Comparison of ENCODE assay signal across 11 mouse cellular contexts in genomic region chr17:27960128-27961111, GRCm38 (mm10). TPM values are rescaled to one million over a fixed set of nuclear protein-coding genes. Genes with fewer than 3 reads are reported as not detected.
DNase-seq lines count a peak whose midpoint lies in the region; ATAC-seq lines count a peak whose summit lies in the region.
"Had no signal": no experiment of that assay in that cellular context is flagged by ENCODE, and none has a peak within 500 bp of the region (broad histone marks: within the 10 kb centered on the region; RNA-seq: fewer than 3 reads in every experiment).

No protein-coding gene starts in this region.

- DNase-seq in heart, postnatal 36 days, result no peak
- DNase-seq in right cerebral cortex, adult 18-20 months, result peak; percentile 85
- no peak for DNase-seq in right cerebral cortex, postnatal 10 days (ENCODE audit: low spot score in 2 of 2)
- peak; percentile 68 for DNase-seq in hindlimb bud, embryonic 11.5 days (ENCODE audit: extremely low spot score, low read depth, low spot score)
- DNase-seq in ovary, postnatal 10 days (ENCODE audit: low spot score), result no peak
- DNase-seq in heart, adult 9 months (ENCODE audit: low spot score in 2 of 2), result no peak
- no peak for DNase-seq in thymus, adult 18-20 months
- DNase-seq: adrenal gland, postnatal 14 days had no signal

- peaks cover 24% of the 10 kb centered on the region for H3K4me1 ChIP-seq in heart, embryonic 13.5 days

- no peaks in the 10 kb centered on the region for H3K36me3 ChIP-seq in heart, embryonic 13.5 days
- H3K36me3 ChIP-seq: lung, embryonic 15.5 days had no signal

- intact Hi-C loops in heart, postnatal 36 days (cut with DNase I), result no loop called here

- no peaks in the 10 kb centered on the region for H3K27me3 ChIP-seq in heart, embryonic 13.5 days (replicated peaks)
- H3K27me3 ChIP-seq: lung, embryonic 15.5 days had no signal

- H3K4me3 ChIP-seq in heart, embryonic 13.5 days, result no peak overlapping the region
- H3K4me3 ChIP-seq: lung, embryonic 15.5 days had no signal

- ATAC-seq in heart, embryonic 13.5 days (ENCODE audit: extremely low read depth, insufficient number of reproducible peaks, low FRiP score, low TSS enrichment), result no peak
- ATAC-seq: inflammation-experienced regulatory T-cells, adult 6 months had no signal

- no peak overlapping the region for H3K27ac ChIP-seq in heart, embryonic 13.5 days (replicated peaks)
- H3K27ac ChIP-seq: lung, embryonic 15.5 days had no signal

- H3K9me3 ChIP-seq in heart, embryonic 13.5 days, result no peaks in the 10 kb centered on the region
- H3K9me3 ChIP-seq: lung, embryonic 15.5 days had no signal

- 80% methylated on average over 21 of the region's 21 CpGs for WGBS in heart, embryonic 13.5 days

- 0 out of 2 replicates have a peak overlapping the region, but pooled peaks have one; percentile 47 for H3K9ac ChIP-seq in heart, embryonic 13.5 days
- H3K9ac ChIP-seq: lung, embryonic 15.5 days had no signal

- no peak overlapping the region for H3K4me2 ChIP-seq in heart, embryonic 13.5 days
- H3K4me2 ChIP-seq: lung, embryonic 15.5 days had no signal

RNA-seq across cellular contexts. Expression of gene Taf11, which starts 50.8 kb away (rescaled TPM):
- 44.1 and 46.1 TPM in 2 replicates for polyA plus RNA-seq in heart, embryonic 13.5 days (2015; fragmentation: Nextera tagmentation; extraction: Ambion mirVana)
- total RNA-seq in heart, postnatal 36 days (2021), result 10 to 100 TPM; 22.6 to 23.7 TPM

RNA-seq across cellular contexts. Expression of gene Anks1, which starts 51.3 kb away (rescaled TPM):
- 7.7 and 8.2 TPM in 2 replicates for polyA plus RNA-seq in heart, embryonic 13.5 days (2015; fragmentation: Nextera tagmentation; extraction: Ambion mirVana)
- total RNA-seq in heart, postnatal 36 days (2021), result 10 to 100 TPM; 54.3 to 54.6 TPM

Comparison
In these comparisons a context has a peak if more than half of its experiments do, and no peak if none do; other contexts are left out.
1. DNase-seq: peak in right cerebral cortex, adult 18-20 months (single experiment) and hindlimb bud, embryonic 11.5 days (single experiment); none in heart, postnatal 36 days (0 of 2), right cerebral cortex, postnatal 10 days (0 of 2), ovary, postnatal 10 days (single experiment), heart, adult 9 months (0 of 2) and thymus, adult 18-20 months (0 of 2).